Mouse (Mus musculus) midbrain, embryonic 11.5 days (tissue): ENCODE data around the gene Egfl7. TPM values are rescaled to one million over a fixed set of nuclear protein-coding genes. Genes with fewer than 3 reads are reported as not detected.

Source experiments
- ATAC-seq: fragments of 200-750 bp; cut with Nextera tagmentation; 2 replicates; pipeline ENCODE4 v1.8.0; 2017; ENCODE audit warnings: moderate TSS enrichment, moderate library complexity; ENCODE audit not compliant: low FRiP score
- DNase-seq: peaks from one replicate; pipeline ENCODE4 v3.0.0; 2015; ENCODE audit warnings: low spot score; ENCODE audit errors: missing footprints
- H3K27ac ChIP-seq: fragments of 300-500 bp; sonication (generic); 2 replicates; pipeline ENCODE4 v1.5.1; 2014; ENCODE audit warnings: low read depth, low read length
- H3K27me3 ChIP-seq: fragments of 300-500 bp; sonication (generic); 2 replicates; pipeline ENCODE4 v1.6.1; 2014; ENCODE audit warnings: mild to moderate bottlenecking, low read length, moderate library complexity, mixed read lengths; ENCODE audit not compliant: control insufficient read depth, insufficient read depth
- H3K36me3 ChIP-seq: fragments of 300-500 bp; sonication (generic); 2 replicates; pipeline ENCODE4 v1.6.1; 2014; ENCODE audit warnings: mild to moderate bottlenecking, low read length, moderate library complexity, mixed read lengths; ENCODE audit not compliant: control insufficient read depth, insufficient read depth
- H3K4me1 ChIP-seq: fragments of 300-500 bp; sonication (generic); 2 replicates; pipeline ENCODE4 v1.6.1; 2014; ENCODE audit warnings: low read length; ENCODE audit not compliant: control insufficient read depth, insufficient read depth
- H3K4me2 ChIP-seq: fragments of 300-500 bp; sonication (generic); 2 replicates; pipeline ENCODE4 v1.6.1; 2014; ENCODE audit warnings: mild to moderate bottlenecking, moderate library complexity
- H3K4me3 ChIP-seq: fragments of 300-500 bp; sonication (generic); 2 replicates; pipeline ENCODE4 v1.5.1; 2014; ENCODE audit warnings: low read depth, low read length
- H3K9ac ChIP-seq: fragments of 300-500 bp; sonication (generic); 2 replicates; pipeline ENCODE4 v1.6.1; 2014; ENCODE audit warnings: low read length
- H3K9me3 ChIP-seq: fragments of 300-500 bp; sonication (generic); 2 replicates; pipeline ENCODE4 v1.6.1; 2016; ENCODE audit warnings: low read length; ENCODE audit not compliant: control insufficient read depth
- WGBS: fragments of 180-500 bp; shearing (Covaris S2); extraction: QIAGEN DNeasy Blood & Tissue Kit; methylation state at CpG from one replicate; pipeline ENCODE4 v1.1.7; 2014; 5-methylcytosine and 5-hydroxymethylcytosine counted together
- polyA plus RNA-seq: library from polyadenylated mRNA; unstranded; fragments of >200 nt; fragmentation: Nextera tagmentation; extraction: Ambion mirVana; gene quantifications from 2 replicates; pipeline ENCODE4 v1.2.1, GENCODE M21; 2014

Gene Egfl7
- polyA plus RNA-seq, 1 experiment from 2014 or later, result 58.3 TPM

DNA sequence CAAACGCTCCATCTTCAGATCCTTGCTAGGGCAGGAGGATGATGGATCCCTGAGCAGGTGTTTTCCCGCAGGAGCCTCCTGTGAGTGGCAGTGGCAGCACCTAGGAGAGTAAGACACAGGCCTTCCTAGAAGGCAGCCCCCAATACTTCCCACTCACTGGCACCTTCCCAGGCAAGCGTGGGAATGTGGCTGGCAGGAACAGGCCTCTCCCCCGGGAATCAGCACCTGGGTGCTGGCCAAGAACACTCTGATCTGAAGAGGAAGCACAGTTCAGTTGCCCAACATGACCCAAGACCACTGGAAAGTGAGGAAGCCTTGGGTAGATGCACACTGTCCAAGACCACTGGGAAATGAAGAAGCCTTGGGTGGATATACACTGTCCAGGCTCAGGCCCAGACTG, 24.7 kb upstream of the Egfl7 start:
- ATAC-seq, result no peak
- no peak overlapping the region for H3K27ac ChIP-seq
- no peak overlapping the region for H3K4me2 ChIP-seq
- H3K36me3 ChIP-seq, result no peaks in the 10 kb centered on the region
- 88% methylated on average over 4 of the region's 4 CpGs for WGBS
- no peaks in the 10 kb centered on the region for H3K9me3 ChIP-seq
- H3K9ac ChIP-seq, result no peak overlapping the region
- H3K4me1 ChIP-seq, result no peaks in the 10 kb centered on the region
- H3K27me3 ChIP-seq, result no peaks in the 10 kb centered on the region
- no peak overlapping the region for H3K4me3 ChIP-seq
- no peak for DNase-seq

DNA sequence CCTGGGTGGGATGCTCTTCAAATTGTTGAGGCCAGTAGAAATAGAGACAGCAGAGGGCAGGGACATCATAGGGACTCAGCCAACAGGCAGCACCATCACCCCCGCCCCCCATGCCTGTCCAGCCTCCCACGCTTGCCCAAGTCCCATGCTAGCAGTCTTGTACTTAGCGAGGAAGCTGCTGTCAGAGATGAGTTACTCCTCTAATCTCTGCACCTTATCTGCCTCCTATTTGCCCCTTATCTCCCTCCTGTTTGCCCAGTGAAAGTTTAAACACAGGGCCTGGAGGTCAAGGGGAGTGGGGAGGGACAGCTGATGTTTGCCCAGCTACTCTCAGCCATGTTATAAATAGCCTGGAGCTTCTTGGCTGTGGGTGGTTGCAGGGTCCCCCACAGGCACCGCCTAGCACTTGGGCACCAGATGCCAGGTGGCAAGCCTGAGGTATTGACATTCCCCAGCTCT, 23.2 kb upstream of the Egfl7 start:
- no peak for ATAC-seq
- no peaks in the 10 kb centered on the region for H3K9me3 ChIP-seq
- H3K9ac ChIP-seq, result no peak overlapping the region
- no peaks in the 10 kb centered on the region for H3K27me3 ChIP-seq
- no peak overlapping the region for H3K4me3 ChIP-seq
- no peak for DNase-seq
- 73% methylated on average over 4 of the region's 4 CpGs for WGBS
- peaks cover 11% of the 10 kb centered on the region for H3K4me1 ChIP-seq
- H3K36me3 ChIP-seq, result no peaks in the 10 kb centered on the region
- H3K4me2 ChIP-seq, result no peak overlapping the region
- no peak overlapping the region for H3K27ac ChIP-seq

GRCm38 (mm10) chr2:26560506-26560905, 19.3 kb upstream of the Egfl7 start:
- no peaks in the 10 kb centered on the region for H3K9me3 ChIP-seq
- no peaks in the 10 kb centered on the region for H3K36me3 ChIP-seq
- no peak for DNase-seq
- H3K4me1 ChIP-seq, result peaks cover 11% of the 10 kb centered on the region
- WGBS, result 88% methylated on average over 5 of the region's 5 CpGs
- no peak overlapping the region for H3K9ac ChIP-seq
- no peak overlapping the region for H3K4me3 ChIP-seq
- no peak overlapping the region for H3K27ac ChIP-seq
- no peaks in the 10 kb centered on the region for H3K27me3 ChIP-seq
- no peak overlapping the region for H3K4me2 ChIP-seq
- ATAC-seq, result no peak

GRCm38 (mm10) chr2:26561351-26562016, 18.3 kb upstream of the Egfl7 start:
- no peak overlapping the region for H3K27ac ChIP-seq
- peak; percentile 90 for DNase-seq
- peak; percentile 73 for ATAC-seq
- 47% methylated on average over 6 of the region's 6 CpGs for WGBS
- no peak overlapping the region for H3K4me2 ChIP-seq
- H3K9ac ChIP-seq, result no peak overlapping the region
- H3K36me3 ChIP-seq, result no peaks in the 10 kb centered on the region
- peaks cover 11% of the 10 kb centered on the region for H3K4me1 ChIP-seq
- H3K9me3 ChIP-seq, result no peaks in the 10 kb centered on the region
- H3K27me3 ChIP-seq, result no peaks in the 10 kb centered on the region
- H3K4me3 ChIP-seq, result no peak overlapping the region

GRCm38 (mm10) chr2:26566221-26566620, 13.6 kb upstream of the Egfl7 start:
- no peak overlapping the region for H3K27ac ChIP-seq
- DNase-seq (peak; percentile 89), ATAC-seq (peak; percentile 62)
- no peaks in the 10 kb centered on the region for H3K9me3 ChIP-seq
- H3K27me3 ChIP-seq, result no peaks in the 10 kb centered on the region
- no peaks in the 10 kb centered on the region for H3K36me3 ChIP-seq
- no peak overlapping the region for H3K9ac ChIP-seq
- no peak overlapping the region for H3K4me3 ChIP-seq
- WGBS, result 18% methylated on average over 4 of the region's 4 CpGs
- peaks cover 3% of the 10 kb centered on the region for H3K4me1 ChIP-seq
- no peak overlapping the region for H3K4me2 ChIP-seq

- 2% methylated on average over 3 of the region's 3 CpGs for WGBS
- ATAC-seq (0 out of 2 replicates have a peak, but pooled peaks have one; percentile 19), DNase-seq (peak; percentile 97)
- H3K27me3 ChIP-seq, result no peaks in the 10 kb centered on the region
- H3K4me3 ChIP-seq, result no peak overlapping the region
- H3K36me3 ChIP-seq, result no peaks in the 10 kb centered on the region
- H3K9ac ChIP-seq, result no peak overlapping the region
- H3K9me3 ChIP-seq, result no peaks in the 10 kb centered on the region
- H3K27ac ChIP-seq, result no peak overlapping the region
- 0 out of 2 replicates have a peak, but pooled peaks cover 4% of the 10 kb centered on the region for H3K4me1 ChIP-seq
- no peak overlapping the region for H3K4me2 ChIP-seq
These were observed 9.8 kb upstream of the Egfl7 start for GRCm38 (mm10) chr2:26570034-26570433.

GRCm38 (mm10) chr2:26571400-26571799, 8.4 kb upstream of the Egfl7 start:
- H3K4me3 ChIP-seq, result no peak overlapping the region
- ATAC-seq, result no peak

DNA sequence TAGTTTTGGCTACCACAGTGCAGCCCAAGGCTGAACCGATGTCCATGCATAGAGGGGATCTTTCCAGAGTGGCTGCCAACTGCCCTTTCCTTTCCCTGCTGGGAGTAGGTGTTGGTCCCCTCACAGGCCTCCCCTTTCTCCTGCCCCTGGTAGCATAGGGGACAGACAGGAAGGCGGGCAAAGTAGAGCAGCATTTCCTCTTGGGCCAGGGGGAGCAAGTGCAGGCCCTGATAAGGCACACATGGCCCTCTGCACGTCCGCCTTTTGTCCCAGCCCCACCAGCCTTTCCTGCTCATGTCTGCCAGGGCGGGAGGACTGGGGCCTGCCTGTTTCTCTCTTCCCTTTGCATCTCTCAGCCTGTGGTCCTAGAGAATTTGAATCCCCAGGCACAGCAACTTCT, 8.0 kb upstream of the Egfl7 start:
- no peaks in the 10 kb centered on the region for H3K36me3 ChIP-seq
- DNase-seq (no peak), ATAC-seq (no peak)
- H3K9me3 ChIP-seq, result no peaks in the 10 kb centered on the region
- no peak overlapping the region for H3K4me3 ChIP-seq
- H3K27ac ChIP-seq, result no peak overlapping the region
- no peak overlapping the region for H3K4me2 ChIP-seq
- WGBS, result 63% methylated on average over 5 of the region's 5 CpGs
- no peaks in the 10 kb centered on the region for H3K27me3 ChIP-seq
- 0 out of 2 replicates have a peak, but pooled peaks cover 6% of the 10 kb centered on the region for H3K4me1 ChIP-seq
- H3K9ac ChIP-seq, result no peak overlapping the region

More at GRCm38 (mm10) chr2:26571400-26571799, 8.4 kb upstream of the Egfl7 start:
- no peak for DNase-seq
- H3K9ac ChIP-seq, result no peak overlapping the region
- H3K4me1 ChIP-seq, result 0 out of 2 replicates have a peak, but pooled peaks cover 6% of the 10 kb centered on the region
- no peak overlapping the region for H3K4me2 ChIP-seq
- H3K27me3 ChIP-seq, result no peaks in the 10 kb centered on the region
- H3K36me3 ChIP-seq, result no peaks in the 10 kb centered on the region
- WGBS, result 82% methylated on average over 9 of the region's 9 CpGs
- H3K27ac ChIP-seq, result no peak overlapping the region
- H3K9me3 ChIP-seq, result no peaks in the 10 kb centered on the region

DNA sequence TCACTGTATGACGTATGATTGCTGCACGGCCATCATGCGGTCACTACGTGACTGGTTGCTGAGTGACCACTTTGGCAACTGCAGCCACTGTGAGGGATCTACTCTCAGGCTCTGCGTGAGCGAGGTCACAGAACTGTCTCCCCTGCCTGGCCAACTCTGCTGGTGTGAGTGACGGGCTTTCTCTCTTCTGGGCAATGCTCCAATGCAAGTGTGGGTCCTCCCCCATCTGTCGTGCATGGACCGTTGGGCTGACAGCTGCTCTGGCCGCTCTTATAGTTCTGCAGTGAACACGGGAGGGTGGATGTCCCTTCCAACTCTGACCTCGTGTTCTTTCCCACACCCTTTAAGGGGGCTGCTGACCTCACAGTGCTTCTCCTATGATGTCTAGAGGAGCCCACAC, 6.4 kb upstream of the Egfl7 start:
- no peaks in the 10 kb centered on the region for H3K9me3 ChIP-seq
- no peaks in the 10 kb centered on the region for H3K27me3 ChIP-seq
- no peak overlapping the region for H3K4me2 ChIP-seq
- no peak overlapping the region for H3K4me3 ChIP-seq
- DNase-seq (no peak), ATAC-seq (no peak)
- H3K9ac ChIP-seq, result no peak overlapping the region
- 80% methylated on average over 12 of the region's 12 CpGs for WGBS
- no peak overlapping the region for H3K27ac ChIP-seq
- H3K4me1 ChIP-seq, result 0 out of 2 replicates have a peak, but pooled peaks cover 6% of the 10 kb centered on the region
- no peaks in the 10 kb centered on the region for H3K36me3 ChIP-seq
